Mouse (Mus musculus) c-Kit-negative CD71-positive TER-119-positive erythroid progenitor cells, embryonic 14.5 days (primary cell): ENCODE measurements around the gene Fibin.

Source experiments
- DNase-seq: peaks from one replicate; pipeline ENCODE4 v3.0.0-alpha.2; 2013; ENCODE audit warnings: low read depth, low spot score

The Fibin gene

GRCm38 (mm10) chr2:110314074-110314473, 48.9 kb downstream of the Fibin start:
- DNase-seq: no peak

- DNase-seq: no peak
These were observed 49.6 kb downstream of the Fibin start for GRCm38 (mm10) chr2:110313305-110313824.
